Mouse (Mus musculus) NIH3T3 (cell line): ENCODE measurements around the gene Mobp.

Experiments used
- DNase-seq: peaks from one replicate; pipeline ENCODE4 v3.0.0-alpha.2; 2012; ENCODE audit warnings: low read depth

The Mobp gene

DNA sequence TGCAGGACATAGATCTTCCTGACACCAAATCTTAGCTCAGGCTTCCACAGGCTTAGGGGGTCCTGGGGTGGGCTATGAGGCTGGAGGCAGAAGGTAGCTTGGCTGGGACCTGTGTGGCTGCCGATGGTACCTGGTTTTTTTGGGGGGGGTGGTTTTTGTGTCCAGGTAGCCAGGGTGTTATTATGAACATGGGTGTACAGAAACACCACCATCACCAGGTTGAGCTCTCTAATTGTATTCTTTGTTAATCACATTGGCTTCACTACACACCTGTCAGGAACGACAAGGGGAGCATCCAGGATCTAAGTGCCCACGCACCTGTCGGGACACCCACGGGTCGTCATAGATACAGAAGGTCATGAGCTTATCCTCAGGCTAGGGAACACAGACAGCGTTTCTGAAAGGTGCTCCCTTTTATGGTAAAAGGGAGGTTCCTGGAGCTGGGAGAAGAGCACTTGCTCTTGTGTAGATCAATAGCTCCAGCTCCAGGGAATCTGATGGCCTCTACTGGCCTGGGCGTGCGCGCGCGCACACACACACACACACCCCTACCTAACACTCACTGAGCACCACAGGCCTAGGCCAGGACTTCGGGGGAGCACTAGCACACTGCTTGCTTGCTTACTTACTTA lies 14.9 kb upstream of the Mobp start:
- DNase-seq: no peak

DNA sequence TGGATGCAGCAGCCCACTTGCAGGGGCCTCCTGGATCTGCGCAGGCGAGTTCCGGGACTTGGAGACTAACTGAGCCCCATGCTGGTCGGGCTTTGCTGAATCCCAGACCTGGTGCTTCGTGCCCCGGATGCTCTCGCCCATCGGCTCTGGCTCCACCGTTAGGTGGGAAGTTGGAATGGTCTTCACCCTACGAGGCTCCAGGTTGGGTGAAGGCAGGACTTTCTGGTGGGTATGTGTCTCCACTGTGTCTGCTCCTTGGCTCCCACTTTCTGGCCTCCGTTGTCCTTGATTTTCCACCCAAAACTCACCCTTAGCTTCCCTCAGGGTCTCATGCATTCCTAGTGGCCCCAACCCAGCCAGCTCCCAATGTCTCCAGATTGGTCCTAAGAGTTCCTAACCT lies 14.1 kb upstream of the Mobp start:
- no peak for DNase-seq

DNA sequence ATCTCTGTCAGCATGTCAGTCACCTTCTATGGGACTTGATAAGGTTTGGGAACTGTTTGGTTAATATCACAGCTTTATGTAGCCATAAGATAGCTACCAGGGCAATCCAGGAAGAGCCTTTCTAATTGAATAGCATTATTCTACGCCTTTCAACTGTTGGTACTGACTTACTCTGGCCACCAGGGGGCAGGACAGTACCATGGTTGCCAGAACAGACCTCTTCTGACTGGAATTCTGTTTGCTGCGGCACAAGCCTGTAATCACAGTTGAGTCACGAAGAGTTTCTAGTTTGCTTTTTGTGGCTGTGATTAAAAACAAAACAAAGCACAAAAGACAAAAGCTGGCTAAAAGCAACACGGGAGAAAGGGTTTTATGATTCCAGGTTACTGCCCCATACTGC lies 8.9 kb upstream of the Mobp start:
- DNase-seq: peak; percentile 89

DNA sequence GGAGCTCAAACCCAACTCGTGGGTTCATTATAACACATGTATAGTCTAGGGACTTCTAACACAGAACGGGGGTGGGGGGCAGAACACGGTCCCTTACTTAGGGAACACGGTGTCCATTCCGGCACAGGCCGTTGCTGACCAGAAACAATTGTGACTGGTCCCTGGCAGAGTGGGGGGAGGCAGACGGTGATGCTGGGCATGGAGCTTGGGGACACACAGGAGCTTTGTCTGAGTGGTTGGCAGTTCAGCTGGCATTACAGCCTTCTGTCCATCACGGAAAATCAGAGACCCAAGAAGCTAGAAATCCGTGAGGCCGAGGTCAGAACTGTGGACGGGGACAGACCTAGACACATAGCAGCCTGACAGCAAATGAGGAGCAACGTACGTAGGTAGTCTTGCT lies 5.0 kb upstream of the Mobp start:
- DNase-seq: no peak

DNA sequence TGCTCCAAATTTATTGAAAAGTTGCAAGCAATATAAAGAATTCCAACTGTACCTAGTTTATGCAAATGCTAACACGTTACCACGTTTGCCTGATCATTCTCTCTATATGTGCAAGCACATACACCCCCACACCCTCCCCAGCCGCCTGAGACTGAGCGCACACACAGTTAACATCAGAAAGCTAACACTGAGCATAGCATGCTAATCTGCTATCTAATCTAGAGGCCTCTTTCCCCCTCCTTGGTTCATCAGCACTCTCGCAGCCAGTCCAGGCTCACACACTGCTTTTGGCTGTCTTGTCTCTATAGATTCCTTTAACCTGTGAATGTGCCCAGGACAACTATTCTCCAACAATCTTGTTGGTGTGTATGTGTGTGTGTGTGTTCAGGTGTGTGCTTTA lies 1.6 kb downstream of the Mobp start:
- no peak for DNase-seq

DNA sequence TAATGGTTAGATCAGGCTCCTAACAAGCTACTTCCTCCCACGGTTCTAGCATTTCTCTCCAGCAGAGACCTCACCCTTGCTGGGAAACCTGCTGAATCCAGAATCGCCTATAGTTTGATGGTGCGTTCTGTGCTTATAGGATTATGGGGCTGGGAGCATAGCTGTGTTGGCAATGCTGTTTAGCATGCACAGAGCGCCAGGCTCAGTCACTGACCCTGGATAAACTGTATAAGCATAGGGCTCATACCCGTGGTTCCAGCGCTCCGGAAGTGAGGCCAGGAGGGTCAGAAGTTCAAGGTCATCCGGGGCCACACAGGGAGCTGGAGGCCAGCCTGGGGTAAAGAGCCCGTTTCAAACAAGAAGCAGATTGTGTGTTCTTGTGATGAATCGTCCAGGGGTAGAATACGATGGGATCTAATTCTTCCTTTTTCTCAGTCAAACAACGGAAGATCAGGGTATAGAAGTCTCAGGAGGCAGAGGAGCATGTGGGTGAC lies 2.4 kb downstream of the Mobp start:
- no peak for DNase-seq

DNA sequence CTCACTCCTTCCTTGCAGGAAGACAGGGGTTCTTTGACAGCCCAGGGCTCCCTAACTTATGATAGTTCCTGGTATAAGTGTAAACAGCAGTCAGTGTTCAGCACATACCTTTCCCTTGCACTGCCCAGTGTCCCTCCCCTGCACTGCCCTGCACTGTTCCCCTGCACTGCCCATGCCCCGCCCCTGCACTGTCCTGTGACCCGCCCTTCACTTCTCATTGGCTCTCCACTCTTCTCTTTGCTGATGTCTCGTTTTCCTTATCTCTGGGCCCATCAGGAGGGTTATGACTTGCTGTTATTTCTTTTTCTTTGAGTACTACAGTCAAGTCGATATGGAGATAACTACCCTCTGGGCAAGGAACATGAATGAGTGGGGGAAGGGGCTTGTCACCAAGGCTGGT lies 8.5 kb downstream of the Mobp start:
- DNase-seq: no peak

DNA sequence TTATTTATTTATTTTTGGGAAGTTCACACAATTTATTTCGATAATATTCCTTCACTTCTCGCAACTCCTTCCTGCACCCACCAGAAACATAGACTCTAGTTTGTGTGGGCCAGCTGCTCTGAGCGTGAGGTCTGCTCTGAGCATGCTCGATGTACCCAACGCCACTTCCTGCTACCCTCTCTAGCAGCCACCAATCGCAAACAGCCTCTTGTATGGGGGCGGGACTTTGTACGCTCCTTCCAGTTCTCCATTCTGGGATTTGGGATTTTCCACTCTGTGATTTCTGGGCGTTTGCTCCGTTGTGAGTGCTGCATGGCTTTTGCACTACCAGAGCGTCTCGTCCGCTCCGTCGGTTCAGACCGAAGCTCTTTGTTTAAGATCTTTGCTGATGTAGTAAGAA lies 14.4 kb downstream of the Mobp start:
- DNase-seq: peak; percentile 5

DNA sequence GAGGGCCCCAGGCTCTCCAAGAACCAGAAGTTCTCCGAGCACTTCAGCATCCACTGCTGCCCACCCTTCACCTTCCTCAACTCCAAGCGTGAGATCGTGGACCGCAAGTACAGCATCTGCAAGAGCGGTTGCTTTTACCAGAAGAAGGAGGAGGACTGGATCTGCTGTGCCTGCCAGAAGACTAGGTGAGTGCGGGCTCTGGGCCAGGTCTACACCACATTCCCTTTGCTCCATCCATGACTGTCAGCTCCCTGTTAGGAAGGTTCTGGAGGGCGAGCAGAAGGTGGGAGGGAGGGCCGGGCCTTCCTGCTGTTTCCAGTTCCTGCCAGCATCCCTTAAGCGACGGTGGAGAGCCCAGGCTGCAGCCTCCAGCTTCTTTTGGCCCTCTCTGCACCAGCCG lies 18.3 kb downstream of the Mobp start:
- DNase-seq: no peak

DNA sequence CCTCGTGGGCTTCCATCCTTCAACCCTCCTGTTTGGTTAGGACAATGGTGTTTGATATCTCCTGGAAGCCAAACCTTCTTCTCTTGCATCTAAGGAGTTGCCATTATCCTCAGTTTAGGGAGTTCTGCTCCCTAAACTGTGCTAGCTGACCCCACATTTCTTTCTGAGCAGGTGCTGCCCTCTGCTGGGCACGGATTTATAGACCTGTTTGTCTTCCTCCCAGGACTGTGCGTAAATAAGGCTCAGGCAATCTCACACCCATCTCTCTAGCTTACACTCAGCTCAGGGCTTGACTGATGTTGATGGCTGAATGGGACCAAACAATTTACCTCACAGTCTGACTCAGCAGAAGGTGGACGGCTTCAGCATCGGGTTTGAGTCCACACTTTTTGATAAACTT lies 21.8 kb downstream of the Mobp start:
- peak; percentile 63 for DNase-seq

DNA sequence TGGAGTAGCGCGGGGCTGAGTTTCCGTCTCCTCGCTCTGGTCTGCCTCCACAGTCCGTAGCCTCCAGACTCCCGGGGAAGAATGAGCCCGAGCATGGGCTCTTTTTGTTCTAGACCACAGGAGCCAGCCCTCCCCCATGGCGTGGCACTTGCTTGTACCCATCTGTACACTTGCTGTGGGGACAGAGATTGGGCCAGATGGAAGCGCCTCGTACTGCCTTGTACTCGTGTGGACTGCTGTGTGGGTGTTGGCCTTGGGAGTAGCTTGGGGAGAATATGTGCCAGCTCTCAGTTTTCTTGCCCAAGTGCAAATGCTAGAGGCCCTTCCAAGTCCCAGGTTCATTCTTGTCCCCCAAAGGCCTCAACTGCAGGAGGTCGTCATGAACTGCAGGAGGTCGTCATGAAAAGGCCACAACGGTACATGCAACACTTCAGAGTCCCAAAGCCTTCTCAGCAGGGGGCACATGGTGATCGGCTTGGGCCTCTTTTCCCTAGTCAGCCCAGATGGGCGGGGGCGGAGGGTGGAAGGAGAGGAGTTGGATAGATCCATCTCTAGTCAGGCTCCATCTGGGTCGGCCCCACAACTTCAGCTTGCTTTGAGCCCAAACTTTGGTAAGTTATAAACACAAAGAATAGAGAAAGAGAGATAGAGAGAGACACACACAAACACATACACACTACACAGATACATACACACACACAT lies 25.1 kb downstream of the Mobp start:
- no peak for DNase-seq

DNA sequence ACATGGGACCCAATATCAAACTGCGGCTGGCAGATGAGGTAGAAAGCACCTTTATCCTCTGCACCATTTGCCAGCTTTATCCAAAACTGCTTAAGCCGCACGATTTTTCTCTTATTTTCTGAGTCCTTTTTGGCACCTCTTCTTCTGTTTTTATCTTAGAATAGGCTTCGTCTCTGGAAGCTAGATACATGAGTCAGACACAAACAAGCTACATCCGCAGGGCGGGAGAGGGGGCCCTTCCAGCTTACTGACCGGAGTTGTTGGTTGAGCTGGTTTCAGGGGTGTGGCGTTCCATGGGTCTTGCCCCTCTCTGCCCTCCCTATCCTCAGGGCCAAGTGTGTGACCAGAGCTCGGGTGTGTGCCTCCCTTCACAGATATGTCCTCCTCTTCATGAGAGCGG lies 29.3 kb downstream of the Mobp start:
- no peak for DNase-seq

DNA sequence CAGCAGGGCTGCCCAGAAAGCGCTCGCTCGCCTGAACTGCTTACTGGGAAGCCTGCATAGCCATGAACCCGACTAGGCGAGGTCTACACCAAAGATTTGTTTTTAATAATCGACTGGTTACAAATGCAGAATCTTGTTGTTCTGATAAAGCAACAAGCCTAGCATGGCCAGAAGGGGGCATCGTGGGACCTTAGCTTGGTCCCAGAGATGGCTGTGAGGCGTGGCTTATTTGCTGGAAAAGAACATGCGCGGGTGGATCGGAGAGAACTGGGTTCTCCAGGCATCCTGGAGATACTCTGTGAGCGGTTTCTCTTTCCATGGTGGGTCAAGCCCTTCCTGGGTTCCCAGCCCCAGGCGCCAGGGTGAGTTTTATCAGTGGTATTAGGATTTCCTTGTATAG lies 35.0 kb downstream of the Mobp start:
- peak; percentile 49 for DNase-seq

DNA sequence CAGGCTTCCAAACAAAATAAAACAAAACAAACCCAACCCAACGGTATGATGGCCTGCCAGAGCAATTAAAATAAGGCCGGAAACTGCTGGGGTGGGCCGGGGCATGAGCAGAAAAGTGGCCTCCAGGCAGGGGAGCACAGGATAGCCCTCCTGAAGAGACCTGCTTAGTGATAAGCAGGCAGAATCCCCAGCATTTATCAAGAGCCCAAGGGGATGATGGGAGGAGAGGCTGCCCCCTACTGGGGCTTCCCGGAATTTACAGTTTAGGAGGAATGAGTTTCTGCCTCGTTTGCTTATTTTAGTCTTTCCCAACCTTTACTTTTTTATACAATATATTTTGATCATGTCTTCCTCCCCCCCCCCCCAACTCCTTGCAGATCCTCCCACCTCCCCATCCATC lies 37.3 kb downstream of the Mobp start:
- no peak for DNase-seq

DNA sequence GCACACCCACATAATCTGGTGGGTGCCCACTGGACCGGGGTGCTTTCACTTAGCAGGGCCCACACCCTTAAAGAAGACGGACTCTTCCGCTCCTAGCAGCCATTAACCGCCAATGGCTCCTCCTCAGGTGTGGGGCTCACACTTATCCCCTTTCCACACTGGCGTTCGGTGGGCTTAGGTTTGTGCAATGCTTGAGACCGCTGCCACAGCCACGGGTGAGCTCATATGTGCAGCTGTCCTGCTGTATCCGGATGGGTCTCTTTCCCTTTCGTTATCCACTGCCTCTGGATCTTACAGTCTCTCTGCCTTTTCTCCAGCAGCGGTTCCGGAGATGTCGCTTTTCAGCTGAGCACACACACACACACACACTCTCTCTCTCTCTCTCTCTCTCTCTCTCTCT lies 41.4 kb downstream of the Mobp start:
- DNase-seq: no peak

DNA sequence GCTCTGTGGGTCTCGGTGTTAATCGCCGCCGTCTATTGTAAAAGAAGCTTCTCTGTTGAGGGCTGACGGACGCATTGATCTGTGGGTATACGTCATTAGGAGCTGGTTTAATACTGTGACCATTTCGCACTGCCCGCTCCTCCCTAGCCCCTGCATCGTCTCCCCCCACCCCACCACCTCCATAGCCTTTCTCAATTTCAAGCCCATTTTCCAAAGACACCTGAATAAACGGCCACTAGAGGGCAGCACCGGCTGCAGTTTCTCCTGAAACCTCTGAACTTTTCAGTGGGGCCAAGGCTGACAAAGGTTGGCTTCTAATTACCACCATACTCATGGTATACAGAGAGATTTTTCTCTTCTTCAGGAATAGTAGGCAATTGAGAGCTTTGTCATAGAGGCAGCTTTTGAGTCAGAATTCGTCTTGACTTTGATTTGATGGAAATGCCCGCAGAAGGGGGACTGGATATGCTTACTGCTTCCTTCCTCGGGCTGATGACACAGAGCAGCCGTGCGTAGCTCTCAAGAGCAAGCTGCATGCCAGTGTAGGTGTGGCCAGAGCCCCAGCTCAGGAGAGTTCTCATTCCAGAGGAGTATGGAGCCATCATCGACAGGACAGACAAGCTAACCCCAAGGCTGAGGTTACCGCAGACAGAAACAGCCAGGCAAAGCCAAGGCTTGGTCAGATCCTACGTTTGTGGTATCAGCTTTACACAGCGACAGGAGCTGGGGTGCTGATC lies 42.0 kb downstream of the Mobp start:
- DNase-seq: peak; percentile 82

DNA sequence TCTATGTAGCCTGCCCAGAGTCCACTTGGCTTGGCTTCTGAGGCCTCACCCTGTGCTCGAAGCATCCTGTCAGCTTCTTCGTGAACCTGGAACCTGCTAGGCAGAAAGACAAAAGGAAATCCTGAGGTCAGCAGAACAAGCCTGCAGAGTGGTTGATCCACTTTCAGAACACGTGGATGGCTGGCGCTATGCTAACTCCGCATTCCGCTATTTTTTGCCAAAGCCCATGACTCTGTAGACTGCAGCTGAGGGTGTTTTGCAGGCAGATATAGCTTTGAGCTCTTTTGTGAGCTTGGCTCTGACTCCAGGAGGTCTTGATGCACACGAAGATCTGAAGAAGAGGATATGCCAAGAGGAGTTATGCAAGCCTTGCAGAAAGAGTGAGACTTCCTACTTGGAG lies 43.2 kb downstream of the Mobp start:
- no peak for DNase-seq

DNA sequence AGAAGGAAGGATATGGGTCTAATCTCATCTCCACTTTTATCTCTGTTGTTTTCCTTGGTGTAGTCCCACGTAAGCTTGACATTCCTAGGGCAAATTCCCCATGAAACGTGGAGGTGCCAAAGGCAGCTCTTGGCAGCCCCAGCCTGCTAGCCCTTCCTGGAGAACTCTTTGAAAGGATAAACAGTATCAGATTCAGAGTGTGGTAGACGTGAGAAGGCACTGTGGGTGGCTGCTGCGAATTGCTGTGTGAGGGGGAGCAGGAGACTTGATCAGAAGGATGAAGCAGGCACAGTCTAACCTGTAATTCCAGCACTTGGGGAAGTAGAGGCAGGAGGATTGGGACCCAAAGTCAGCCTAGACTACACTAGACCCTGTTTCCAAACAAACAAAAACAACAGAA lies 51.4 kb downstream of the Mobp start:
- DNase-seq: no peak

DNA sequence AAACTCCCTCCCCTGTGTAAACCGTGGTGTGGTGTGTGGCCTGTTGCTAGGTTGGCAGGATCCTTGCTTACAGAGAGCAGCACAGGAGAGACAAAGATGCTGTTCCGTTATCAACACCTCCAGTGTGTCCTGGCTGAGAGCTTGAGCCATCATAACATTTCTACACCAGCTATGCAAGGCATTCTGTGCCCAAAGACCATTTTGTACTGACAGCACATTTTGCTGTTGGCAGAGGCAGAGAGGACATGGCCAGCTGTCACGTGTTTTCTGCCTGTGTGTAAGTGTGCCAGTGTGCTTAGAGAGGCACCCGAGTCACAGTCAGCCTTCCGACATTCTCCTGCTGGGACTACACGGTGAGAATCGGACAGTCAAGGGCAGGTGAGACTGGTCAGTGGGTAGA lies 52.2 kb downstream of the Mobp start:
- no peak for DNase-seq

DNA sequence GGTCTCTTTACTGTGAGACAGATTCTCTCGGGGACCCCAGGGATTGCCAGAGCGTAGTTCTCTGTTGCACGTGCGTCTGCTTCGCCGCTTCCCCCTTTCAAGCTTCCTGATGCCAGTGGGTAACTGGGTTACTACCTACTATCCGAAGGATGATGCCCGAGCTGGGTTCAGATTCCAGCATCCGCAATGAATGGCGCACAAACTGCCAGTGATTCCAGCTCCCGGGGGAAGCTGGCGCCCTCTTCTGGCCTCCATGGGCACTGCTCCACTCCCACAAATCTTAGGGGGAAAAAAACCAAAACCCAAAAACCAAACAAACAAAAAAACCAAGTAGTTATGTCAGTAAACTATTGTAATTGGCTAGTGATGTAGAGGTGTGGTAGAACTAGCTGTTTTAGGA lies 53.2 kb downstream of the Mobp start:
- DNase-seq: no peak

DNA sequence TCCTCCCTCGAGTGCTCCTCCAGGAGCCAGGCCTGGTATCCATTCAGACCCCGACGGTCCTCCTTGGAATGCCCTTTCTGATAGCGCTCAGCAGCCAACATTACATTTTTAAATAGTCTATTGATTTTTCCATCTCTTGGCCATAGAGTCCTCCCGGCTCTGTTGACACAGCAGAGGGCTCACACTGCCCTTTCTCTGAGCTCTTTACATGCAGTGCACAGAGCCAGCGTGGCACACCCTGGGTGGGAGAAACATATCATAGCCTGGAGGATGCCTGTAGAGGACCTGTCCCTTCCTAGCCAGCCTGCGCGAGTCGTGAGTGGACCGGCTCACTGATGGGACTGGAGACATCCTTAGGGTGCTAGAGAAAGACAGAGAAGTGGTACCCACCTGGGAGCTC lies 54.4 kb downstream of the Mobp start:
- DNase-seq: no peak

DNA sequence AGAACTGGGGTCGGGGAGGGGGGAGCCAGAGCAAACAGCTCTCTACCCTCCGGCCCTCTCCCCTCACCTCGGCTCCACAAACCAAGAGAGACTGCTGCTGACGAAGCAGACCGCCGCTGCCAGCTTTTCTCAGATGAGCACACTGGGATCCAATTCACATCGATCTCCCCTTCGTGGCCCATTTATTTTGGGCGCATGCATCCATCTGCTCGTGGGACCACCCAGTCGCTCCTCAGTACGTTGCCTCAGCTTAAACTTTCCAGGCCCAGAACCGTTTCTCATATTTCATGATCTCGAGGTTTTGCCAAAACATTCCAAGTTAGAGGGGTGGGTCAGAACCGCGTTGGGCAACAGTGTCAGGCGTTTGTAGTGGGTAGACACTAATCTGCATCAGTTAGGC lies 57.4 kb downstream of the Mobp start:
- no peak for DNase-seq

DNA sequence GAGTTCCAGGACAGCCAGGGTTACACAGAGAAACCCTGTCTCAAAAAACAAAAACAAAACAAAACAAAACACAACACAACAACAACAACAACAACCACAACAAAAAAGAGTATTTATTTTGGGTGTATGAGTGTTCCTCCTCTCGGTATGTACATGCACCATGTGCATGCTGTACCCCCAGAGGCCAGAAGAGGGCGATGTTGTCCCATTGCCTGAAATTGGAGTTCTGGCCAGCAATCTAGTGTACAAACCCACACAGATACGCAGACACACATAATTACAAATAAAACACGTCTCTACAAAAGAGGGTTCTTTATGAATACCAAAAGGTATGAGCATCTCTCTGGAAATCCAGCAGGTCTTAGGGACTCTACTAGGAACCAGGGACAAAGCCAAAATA lies 60.6 kb downstream of the Mobp start:
- peak; percentile 21 for DNase-seq
